Mouse (Mus musculus) small intestine, adult 2 months (tissue): ENCODE measurements around the gene Ercc2. TPM values are rescaled to one million over a fixed set of nuclear protein-coding genes. Genes with fewer than 3 reads are reported as not detected.
A peak's percentile ranks its signal among the peaks of the same experiment; 100 is the strongest.

ENCODE experiments used
- H3K27ac ChIP-seq: fragments of 200-500 bp; 2 replicates; pipeline ENCODE4 v1.5.1; 2012; ENCODE audit warnings: low read depth, low read length, control low read depth, inconsistent platforms; ENCODE audit not compliant: insufficient read depth
- H3K27me3 ChIP-seq: fragments of 200-500 bp; 2 replicates; pipeline ENCODE4 v1.6.1; 2012; ENCODE audit warnings: mild to moderate bottlenecking, moderate library complexity, low read length, inconsistent platforms; ENCODE audit not compliant: control insufficient read depth, insufficient read depth
- H3K36me3 ChIP-seq: fragments of 200-500 bp; 2 replicates; pipeline ENCODE4 v1.6.1; 2012; ENCODE audit warnings: mild to moderate bottlenecking, low read length, control low read depth, inconsistent platforms; ENCODE audit not compliant: control insufficient read depth, insufficient read depth
- H3K4me1 ChIP-seq: fragments of 200-500 bp; 2 replicates; pipeline ENCODE4 v1.6.1; 2012; ENCODE audit warnings: low read length, inconsistent platforms, mixed read lengths; ENCODE audit not compliant: control insufficient read depth, insufficient read depth, insufficient read length
- H3K4me3 ChIP-seq: fragments of 200-500 bp; 2 replicates; pipeline ENCODE4 v1.5.1; 2012; ENCODE audit warnings: low read depth, mild to moderate bottlenecking, control low read depth, inconsistent platforms, low read length, moderate library complexity
- CTCF ChIP-seq: fragments of 200-500 bp; IDR thresholded peaks from 2 replicates; pipeline ENCODE4 v1.5.1; 2012; ENCODE audit warnings: low read depth, mild to moderate bottlenecking, control low read depth, inconsistent platforms, low read length, moderate library complexity, mixed read lengths; ENCODE audit not compliant: insufficient replicate concordance, insufficient read length; ENCODE audit errors: extremely low read depth
- POLR2A ChIP-seq: fragments of 200-500 bp; IDR thresholded peaks from 2 replicates; pipeline ENCODE4 v1.6.1; 2012; ENCODE audit warnings: low read depth, mild to moderate bottlenecking, control low read depth, inconsistent platforms, low read length, moderate library complexity
- WGBS: fragments of 180-500 bp; shearing (Covaris S2); methylation state at CpG from one replicate; pipeline ENCODE4 v1.1.7; 2018; 5-methylcytosine and 5-hydroxymethylcytosine counted together
- polyA plus RNA-seq: library from polyadenylated mRNA; depleted of rRNA; stranded (reverse); fragments of >200 nt; gene quantifications from 2 replicates; pipeline ENCODE4 v1.2.3, GENCODE M21; 2012

The Ercc2 gene
- polyA plus RNA-seq, 1 experiment: 31.2 TPM

- peaks cover 9% of the 10 kb centered on the region for H3K4me1 ChIP-seq
- peaks cover 8% of the 10 kb centered on the region for H3K27me3 ChIP-seq
- TF ChIP-seq POLR2A: no peak
- H3K4me3 ChIP-seq: peak overlapping the region; percentile 66
- WGBS: 8% methylated on average over 43 of the region's 43 CpGs
- H3K27ac ChIP-seq: no peak overlapping the region
- H3K36me3 ChIP-seq: peaks cover 6% of the 10 kb centered on the region
Measured at GRCm38 (mm10) chr7:19420821-19421636, 39.2 kb downstream of the Ercc2 start.

- Histone ChIP-seq H3K27ac (no peak overlapping the region), H3K36me3 (peaks cover 23% of the 10 kb centered on the region), H3K27me3 (0 out of 2 replicates have a peak, but pooled peaks cover 3% of the 10 kb centered on the region), H3K4me1 (peaks cover 9% of the 10 kb centered on the region), H3K4me3 (no peak overlapping the region)
- no peak for TF ChIP-seq CTCF
- no peak for TF ChIP-seq POLR2A
- 86% methylated on average over 3 of the region's 3 CpGs for WGBS
Measured at GRCm38 (mm10) chr7:19423083-19423482, 41.3 kb downstream of the Ercc2 start.

DNA sequence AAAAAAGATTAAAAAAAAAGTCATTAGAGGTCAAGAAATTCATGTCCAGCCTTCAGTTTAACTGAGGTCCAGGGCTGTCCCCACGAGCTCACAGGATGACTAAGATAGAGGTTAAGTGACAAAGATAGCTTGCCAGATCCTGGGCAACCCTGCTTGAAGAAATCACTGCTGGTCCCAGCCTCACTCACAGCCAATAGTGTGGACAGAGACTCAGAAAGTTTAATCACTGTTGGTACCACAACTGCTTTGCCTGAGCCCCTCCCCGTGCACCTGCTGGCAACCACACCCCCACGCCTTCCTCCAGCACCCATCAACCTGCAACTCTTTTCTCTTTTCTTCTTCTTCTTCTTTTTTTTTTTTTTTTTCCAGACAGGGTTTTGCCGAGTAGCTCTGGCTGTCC lies 42.2 kb downstream of the Ercc2 start:
- TF ChIP-seq CTCF: no peak
- TF ChIP-seq POLR2A: no peak
- Histone ChIP-seq H3K4me3 (no peak overlapping the region), H3K27ac (no peak overlapping the region), H3K27me3 (0 out of 2 replicates have a peak, but pooled peaks cover 3% of the 10 kb centered on the region), H3K4me1 (peaks cover 9% of the 10 kb centered on the region), H3K36me3 (peaks cover 29% of the 10 kb centered on the region)
- WGBS: 30% methylated on average over 4 of the region's 4 CpGs

- peaks cover 39% of the 10 kb centered on the region for H3K36me3 ChIP-seq
- WGBS: 88% methylated on average over 6 of the region's 6 CpGs
- no peak overlapping the region for H3K27ac ChIP-seq
- no peak overlapping the region for H3K4me3 ChIP-seq
- no peak for TF ChIP-seq CTCF
- TF ChIP-seq POLR2A: no peak
- H3K27me3 ChIP-seq: no peaks in the 10 kb centered on the region
- H3K4me1 ChIP-seq: peaks cover 3% of the 10 kb centered on the region; the same call in 1 of the 2 replicates
Measured at GRCm38 (mm10) chr7:19426349-19426748, 44.5 kb downstream of the Ercc2 start.

- Histone ChIP-seq H3K27me3 (no peaks in the 10 kb centered on the region), H3K4me1 (no peaks in the 10 kb centered on the region), H3K27ac (no peak overlapping the region), H3K36me3 (peaks cover 45% of the 10 kb centered on the region), H3K4me3 (no peak overlapping the region)
- WGBS: 96% methylated on average over 6 of the region's 6 CpGs
- no peak for TF ChIP-seq POLR2A
- no peak for TF ChIP-seq CTCF
Measured at GRCm38 (mm10) chr7:19426888-19427287, 45.1 kb downstream of the Ercc2 start.

GRCm38 (mm10) chr7:19427999-19428650 lies 46.3 kb downstream of the Ercc2 start:
- Histone ChIP-seq H3K4me1 (no peaks in the 10 kb centered on the region), H3K27ac (no peak overlapping the region), H3K27me3 (no peaks in the 10 kb centered on the region), H3K4me3 (no peak overlapping the region), H3K36me3 (peaks cover 56% of the 10 kb centered on the region)
- TF ChIP-seq POLR2A (no peak), CTCF (no peak)
- 82% methylated on average over 15 of the region's 15 CpGs for WGBS

- Histone ChIP-seq H3K27me3 (no peaks in the 10 kb centered on the region), H3K4me3 (no peak overlapping the region), H3K27ac (no peak overlapping the region), H3K36me3 (peaks cover 72% of the 10 kb centered on the region), H3K4me1 (no peaks in the 10 kb centered on the region)
- 78% methylated on average over 8 of the region's 8 CpGs for WGBS
- TF ChIP-seq POLR2A (no peak), CTCF (no peak)
Measured at GRCm38 (mm10) chr7:19429726-19430125, 47.9 kb downstream of the Ercc2 start.
